Mouse (Mus musculus) cerebellum, adult (tissue): ENCODE results near the gene Lhfpl5.
A peak's percentile ranks its signal among the peaks of the same experiment; 100 is the strongest.

ENCODE experiments used
- ATAC-seq: cut with Nextera tagmentation; 2 replicates; pipeline ENCODE4 v1.9.2; 2017; ENCODE audit warnings: mild to moderate bottlenecking, moderate library complexity, mixed read lengths; ENCODE audit not compliant: insufficient number of reproducible peaks, low FRiP score, low TSS enrichment

The Lhfpl5 gene

GRCm38 (mm10) chr17:28571868-28572267, 3.6 kb upstream of the Lhfpl5 start:
- ATAC-seq: no peak

DNA sequence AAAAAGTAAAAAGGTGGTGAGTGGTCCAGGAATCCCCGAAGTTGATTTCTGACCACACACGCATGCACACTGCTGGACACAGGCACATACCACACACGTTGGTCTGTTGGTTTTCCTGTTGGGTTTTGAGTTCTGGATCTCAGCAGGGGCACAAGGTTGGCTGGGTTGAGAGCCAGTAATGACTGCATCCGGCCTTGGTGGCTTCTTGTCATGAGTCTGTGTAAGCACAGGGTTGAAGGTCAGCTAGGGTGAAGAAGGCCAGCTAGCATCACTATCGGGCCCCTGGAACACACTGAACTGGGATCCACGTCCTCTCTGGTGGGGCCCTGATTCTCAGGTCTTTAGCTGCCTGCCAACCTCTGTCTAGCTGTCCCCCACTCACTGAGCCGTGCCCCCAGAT, 2.9 kb upstream of the Lhfpl5 start:
- no peak for ATAC-seq

GRCm38 (mm10) chr17:28572941-28573340, 2.5 kb upstream of the Lhfpl5 start:
- no peak for ATAC-seq

- no peak for ATAC-seq
Measured at GRCm38 (mm10) chr17:28580396-28580795, 5.0 kb downstream of the Lhfpl5 start.

DNA sequence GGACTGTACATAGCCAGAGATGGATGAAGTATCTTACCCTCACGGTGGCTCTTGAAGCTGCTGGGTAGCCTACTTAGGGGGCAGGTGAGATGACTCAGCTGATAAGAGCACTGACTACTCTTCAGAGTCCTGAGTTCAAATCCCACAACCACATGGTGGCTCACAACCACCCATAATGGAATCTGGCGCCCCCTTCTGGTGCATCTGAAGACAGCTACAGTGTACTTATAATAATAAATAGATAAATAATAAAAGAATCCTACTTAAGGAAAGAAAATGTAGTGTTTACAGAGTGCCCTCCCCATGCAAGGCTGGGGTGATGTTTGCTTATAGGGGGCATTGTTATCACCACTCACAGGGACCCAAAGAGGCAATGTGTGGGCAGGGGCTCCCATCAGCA, 5.6 kb downstream of the Lhfpl5 start:
- no peak for ATAC-seq

GRCm38 (mm10) chr17:28586509-28586908, 11.1 kb downstream of the Lhfpl5 start:
- ATAC-seq: no peak

GRCm38 (mm10) chr17:28588591-28588990, 13.2 kb downstream of the Lhfpl5 start:
- ATAC-seq: no peak

DNA sequence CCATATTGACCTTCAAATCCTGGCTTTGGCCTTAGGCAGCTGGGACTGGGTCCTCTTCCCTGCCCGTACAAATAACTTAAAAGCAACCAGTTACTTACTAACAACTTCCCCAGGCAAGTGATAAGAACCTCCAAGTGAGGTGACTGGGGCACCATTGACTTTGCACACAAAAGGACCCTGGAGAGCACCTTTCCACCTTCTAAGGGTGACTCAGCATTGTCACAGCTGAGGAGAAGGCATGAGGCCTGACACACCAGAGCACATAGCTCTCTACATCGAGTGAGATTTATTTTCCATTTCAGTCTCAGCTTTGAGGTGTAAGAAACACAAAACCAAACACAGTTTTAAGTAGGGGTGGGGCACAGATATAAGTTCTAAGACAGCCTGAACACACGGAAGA, 15.2 kb downstream of the Lhfpl5 start:
- ATAC-seq: no peak

DNA sequence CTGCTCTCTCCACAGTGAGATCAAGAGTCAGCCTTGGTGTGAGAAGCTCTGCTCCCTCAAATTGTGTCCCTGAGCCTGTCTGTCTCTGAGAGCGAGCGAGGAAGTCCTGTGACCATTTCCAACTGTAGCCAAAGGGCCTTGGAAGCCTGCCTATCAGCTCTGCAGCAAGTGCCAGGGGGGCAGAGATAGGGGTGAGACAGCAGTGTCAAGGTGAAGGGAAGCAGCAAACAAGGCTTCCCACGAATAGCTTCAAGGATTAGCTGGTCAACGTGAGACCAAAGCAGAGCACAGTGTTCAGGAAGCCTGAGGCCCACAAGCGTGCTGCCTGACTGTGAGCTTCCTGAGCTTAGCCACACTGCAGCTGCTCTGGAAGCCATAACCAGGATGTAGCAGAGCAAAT, 16.0 kb downstream of the Lhfpl5 start:
- ATAC-seq: no peak

GRCm38 (mm10) chr17:28592998-28593397, 17.6 kb downstream of the Lhfpl5 start:
- peak; percentile 31; the same call in 1 of the 2 replicates for ATAC-seq

GRCm38 (mm10) chr17:28593965-28594364, 18.5 kb downstream of the Lhfpl5 start:
- ATAC-seq: no peak

DNA sequence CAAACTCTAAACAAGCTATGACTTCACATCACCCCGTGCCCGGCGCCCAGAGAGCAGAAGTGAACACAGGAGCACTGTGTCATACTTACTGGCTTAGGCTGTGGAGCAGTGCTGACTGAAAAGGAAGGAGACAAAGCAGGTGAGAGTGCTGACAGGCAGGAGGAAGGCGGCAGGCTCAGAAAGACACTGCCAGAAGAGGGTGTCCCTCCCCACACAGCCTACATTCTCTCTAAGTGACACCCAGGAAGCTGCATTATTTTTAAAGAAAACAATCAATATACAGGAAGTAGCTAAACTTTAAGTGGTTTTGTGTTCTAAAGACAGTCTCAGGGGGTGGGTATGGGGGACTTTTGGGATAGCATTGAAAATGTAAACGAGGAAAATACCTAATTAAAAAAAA, 25.3 kb downstream of the Lhfpl5 start:
- ATAC-seq: no peak

- no peak for ATAC-seq
Measured at GRCm38 (mm10) chr17:28601557-28602250, 26.3 kb downstream of the Lhfpl5 start.

- ATAC-seq: no peak
Measured at GRCm38 (mm10) chr17:28609543-28609942, 34.1 kb downstream of the Lhfpl5 start.

DNA sequence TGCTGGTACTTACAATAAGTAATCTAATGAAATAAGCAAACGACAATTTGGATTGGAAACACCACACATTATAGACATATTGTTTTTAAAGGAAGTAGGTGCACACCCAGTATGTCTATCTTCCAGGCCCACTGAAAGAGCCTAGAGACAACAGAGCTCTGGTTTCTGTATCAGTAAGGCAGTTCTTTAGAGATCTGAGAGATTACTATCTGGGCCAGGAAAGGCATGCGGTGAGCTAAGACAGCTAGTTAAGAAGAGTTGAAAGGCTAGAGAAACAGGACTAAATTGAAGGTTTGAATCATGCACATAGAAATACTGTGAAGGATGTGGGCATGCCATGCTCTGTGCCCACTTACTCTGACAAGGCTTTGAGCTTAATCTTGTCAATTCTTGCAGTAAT, 37.2 kb downstream of the Lhfpl5 start:
- no peak for ATAC-seq

DNA sequence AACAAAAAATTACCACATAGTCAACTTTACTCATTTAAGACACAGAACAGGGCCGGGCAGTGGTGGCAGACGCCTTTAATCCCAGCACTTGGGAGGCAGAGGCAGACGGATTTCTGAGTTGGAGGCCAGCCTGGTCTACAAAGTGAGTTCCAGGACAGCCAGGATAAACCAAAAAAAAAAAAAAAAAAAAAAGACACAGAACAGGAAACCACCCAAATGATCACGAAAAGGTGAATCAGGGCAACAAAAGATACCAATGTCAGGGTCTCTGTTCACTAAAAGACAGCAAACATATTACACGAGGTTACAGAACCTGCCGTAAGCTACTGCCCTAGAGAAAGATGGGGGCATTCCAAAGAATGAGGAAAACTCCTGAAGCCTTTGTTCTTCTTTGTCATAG, 37.7 kb downstream of the Lhfpl5 start:
- ATAC-seq: no peak

- ATAC-seq: no peak
Measured at GRCm38 (mm10) chr17:28615332-28615731, 39.9 kb downstream of the Lhfpl5 start.

- no peak for ATAC-seq
Measured at GRCm38 (mm10) chr17:28617636-28618035, 42.2 kb downstream of the Lhfpl5 start.

GRCm38 (mm10) chr17:28618124-28618523, 42.7 kb downstream of the Lhfpl5 start:
- ATAC-seq: no peak

- no peak for ATAC-seq
Measured at GRCm38 (mm10) chr17:28618775-28619174, 43.3 kb downstream of the Lhfpl5 start.

DNA sequence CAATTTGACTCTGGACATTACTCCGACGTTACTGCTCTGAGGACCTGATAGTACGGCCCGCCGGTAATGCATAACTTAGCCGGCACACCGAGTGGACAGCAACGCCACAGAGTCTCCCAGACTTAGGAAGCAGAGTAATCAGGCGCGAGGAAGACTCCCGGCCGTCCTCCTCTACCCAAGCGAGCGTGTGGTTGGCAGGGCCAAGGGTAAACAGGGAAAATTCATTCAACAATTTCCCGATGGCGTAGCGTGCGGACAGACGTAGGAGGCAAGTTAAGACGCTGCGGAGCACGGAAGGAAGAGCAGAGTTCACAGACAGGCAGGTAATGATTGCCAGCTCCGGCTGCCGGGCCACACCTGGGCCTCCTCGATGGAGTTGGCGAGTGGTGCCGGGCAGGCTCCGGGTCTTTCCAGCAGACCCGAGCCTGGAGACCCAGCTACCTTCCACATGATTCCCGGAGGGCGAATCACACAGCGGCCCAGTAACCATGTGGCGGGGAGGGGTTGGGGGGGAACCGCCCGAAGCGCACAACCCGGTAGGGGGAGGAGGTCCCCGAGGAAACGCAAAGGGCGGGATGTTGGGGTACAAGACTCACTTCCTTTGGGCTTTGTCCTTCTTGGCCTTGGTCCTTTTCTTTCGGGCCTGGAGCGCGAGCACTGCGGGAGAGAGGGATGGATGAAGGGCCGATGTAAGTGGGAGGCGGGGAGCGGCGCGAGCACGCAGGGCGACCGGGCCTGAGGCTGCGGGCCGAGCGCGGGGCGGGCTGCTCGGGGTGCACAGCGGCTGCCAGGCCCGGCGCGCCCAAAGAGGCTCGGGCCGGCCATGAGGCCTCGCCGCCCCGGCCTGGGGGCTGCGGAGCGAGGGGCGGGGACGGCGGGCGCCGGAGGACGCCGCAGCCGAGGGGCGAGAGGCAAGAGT, 46.2 kb downstream of the Lhfpl5 start:
- ATAC-seq: peak; percentile 50; the same call in 1 of the 2 replicates
